Mouse (Mus musculus) liver, embryonic 14.5 days (tissue): ENCODE measurements around the gene 4931429L15Rik. TPM values are rescaled to one million over a fixed set of nuclear protein-coding genes. Genes with fewer than 3 reads are reported as not detected.

Experiments
- ATAC-seq: fragments of 200-750 bp; cut with Nextera tagmentation; 2 replicates; pipeline ENCODE4 v1.8.0; 2017; ENCODE audit warnings: moderate number of reproducible peaks, mild to moderate bottlenecking, moderate library complexity; ENCODE audit not compliant: insufficient read depth
- DNase-seq, 3 experiments: peaks; one replicate each; pipeline ENCODE4 v3.0.0-alpha.2; 2012 to 2013; ENCODE audit warnings: low read depth in 3 of 3, low spot score in 3 of 3
- H3K27ac ChIP-seq: fragments of 300-500 bp; sonication (generic); 2 replicates; pipeline ENCODE4 v1.5.1; 2014; ENCODE audit warnings: moderate library complexity, mild to moderate bottlenecking, control low read depth, inconsistent platforms
- H3K27me3 ChIP-seq: fragments of 300-500 bp; sonication (generic); 2 replicates; pipeline ENCODE4 v1.6.1; 2014; ENCODE audit warnings: mild to moderate bottlenecking, low read length, moderate library complexity; ENCODE audit not compliant: control insufficient read depth, insufficient read depth
- H3K36me3 ChIP-seq: fragments of 300-500 bp; sonication (generic); replicated peaks from 2 replicates; pipeline ENCODE4 v1.6.1; 2014; ENCODE audit warnings: low read depth; ENCODE audit not compliant: control insufficient read depth, insufficient read depth
- H3K4me1 ChIP-seq, 2 experiments: fragments of 200-500 bp in 1 of 2; fragments of 300-500 bp in 1 of 2; sonication (generic) in 1 of 2; replicated peaks; 2 replicates each; pipeline ENCODE4 v1.6.1; 2012 to 2014; ENCODE audit warnings: antibody characterized with exemption in 1 of 2, inconsistent platforms in 1 of 2, low read length in 1 of 2; ENCODE audit not compliant: control insufficient read depth in 2 of 2, insufficient read depth in 2 of 2
- H3K4me2 ChIP-seq: fragments of 300-500 bp; sonication (generic); 2 replicates; pipeline ENCODE4 v1.6.1; 2014; ENCODE audit warnings: low read depth, mild to moderate bottlenecking, control low read depth, moderate library complexity
- H3K4me3 ChIP-seq, 2 experiments: fragments of 200-500 bp in 1 of 2; fragments of 300-500 bp in 1 of 2; sonication (generic) in 1 of 2; 2 replicates each; pipeline ENCODE4 v1.5.1; 2012 to 2014; ENCODE audit warnings: low read depth in 2 of 2, low read length in 2 of 2, mild to moderate bottlenecking in 2 of 2, control low read depth in 1 of 2, inconsistent platforms in 1 of 2, moderate library complexity in 1 of 2; ENCODE audit not compliant: insufficient read depth in 1 of 2
- H3K9ac ChIP-seq: fragments of 300-500 bp; sonication (generic); replicated peaks from 2 replicates; pipeline ENCODE4 v1.6.1; 2014; ENCODE audit warnings: mild to moderate bottlenecking, control low read depth, moderate library complexity
- H3K9me3 ChIP-seq: fragments of 300-500 bp; sonication (generic); 2 replicates; pipeline ENCODE4 v1.6.1; 2016; ENCODE audit warnings: low read length, mixed read lengths; ENCODE audit not compliant: control insufficient read depth
- CTCF ChIP-seq: IDR thresholded peaks from 2 replicates; pipeline ENCODE4 v1.5.1; 2016; ENCODE audit warnings: antibody characterized with exemption, low read depth, control low read depth
- EP300 ChIP-seq: IDR thresholded peaks from 2 replicates; pipeline ENCODE4 v1.6.1; 2016; ENCODE audit warnings: antibody characterized with exemption, low read depth
- WGBS: fragments of 180-500 bp; shearing (Covaris S2); extraction: QIAGEN DNeasy Blood & Tissue Kit; methylation state at CpG from one replicate; pipeline ENCODE4 v1.1.7; 2014; ENCODE audit not compliant: insufficient replicate concordance; 5-methylcytosine and 5-hydroxymethylcytosine counted together
- polyA plus RNA-seq, 2 experiments: library from polyadenylated mRNA; depleted of rRNA in 1 of 2; stranded (reverse) in 1 of 2; unstranded in 1 of 2; fragments of >200 nt; fragmentation: Nextera tagmentation in 1 of 2; extraction: Ambion mirVana in 1 of 2; gene quantifications; 2 replicates each; pipeline versions ENCODE4 v1.2.1 to v1.2.3; 2012 to 2014

The 4931429L15Rik gene
- polyA plus RNA-seq, 2 experiments, result not detected

GRCm38 (mm10) chr9:46259111-46259510 lies 60.7 kb downstream of the 4931429L15Rik start:
- H3K27ac ChIP-seq, result no peak overlapping the region
- TF ChIP-seq EP300, result no peak
- TF ChIP-seq CTCF, result no peak
- no peak overlapping the region for H3K4me2 ChIP-seq
- H3K36me3 ChIP-seq, result no peaks in the 10 kb centered on the region
- H3K4me1 ChIP-seq, result peaks cover 0 to 2% of the 10 kb centered on the region in 2 experiments; a peak in 1 of 4 replicates
- DNase-seq (no peak), ATAC-seq (no peak)
- WGBS, result 61% methylated on average over 6 of the region's 6 CpGs
- H3K4me3 ChIP-seq, result no peak overlapping the region
- no peaks in the 10 kb centered on the region for H3K27me3 ChIP-seq
- no peak overlapping the region for H3K9ac ChIP-seq
- H3K9me3 ChIP-seq, result no peaks in the 10 kb centered on the region

DNA sequence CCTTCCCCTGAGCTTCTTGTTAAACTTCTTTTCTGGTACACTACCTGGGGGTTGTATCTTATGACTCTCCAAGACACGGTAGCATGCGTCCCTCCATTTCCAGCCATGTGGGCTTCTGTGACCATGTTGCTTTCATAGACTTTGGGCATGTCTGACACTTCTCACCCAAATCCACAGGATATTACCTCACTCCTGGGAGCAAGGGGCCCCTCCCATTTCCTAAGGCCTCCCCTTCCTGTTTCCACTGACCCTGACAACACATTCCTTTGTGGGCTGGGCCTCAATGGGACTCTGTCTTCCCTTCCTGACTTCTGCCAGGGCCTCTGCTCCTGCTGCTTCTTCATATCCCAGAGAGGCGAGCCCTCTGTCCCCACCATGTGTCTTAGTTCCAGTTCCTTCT lies 62.2 kb downstream of the 4931429L15Rik start:
- Histone ChIP-seq H3K4me1 (peaks cover 0 to 2% of the 10 kb centered on the region in 2 experiments; a peak in 1 of 4 replicates), H3K9me3 (no peaks in the 10 kb centered on the region), H3K27ac (no peak overlapping the region), H3K36me3 (no peaks in the 10 kb centered on the region), H3K9ac (no peak overlapping the region), H3K27me3 (no peaks in the 10 kb centered on the region), H3K4me3 (no peak overlapping the region), H3K4me2 (no peak overlapping the region)
- WGBS, result 59% methylated on average over 3 of the region's 3 CpGs
- TF ChIP-seq CTCF, result no peak
- TF ChIP-seq EP300, result no peak
- ATAC-seq (no peak), DNase-seq (no peak)

DNA sequence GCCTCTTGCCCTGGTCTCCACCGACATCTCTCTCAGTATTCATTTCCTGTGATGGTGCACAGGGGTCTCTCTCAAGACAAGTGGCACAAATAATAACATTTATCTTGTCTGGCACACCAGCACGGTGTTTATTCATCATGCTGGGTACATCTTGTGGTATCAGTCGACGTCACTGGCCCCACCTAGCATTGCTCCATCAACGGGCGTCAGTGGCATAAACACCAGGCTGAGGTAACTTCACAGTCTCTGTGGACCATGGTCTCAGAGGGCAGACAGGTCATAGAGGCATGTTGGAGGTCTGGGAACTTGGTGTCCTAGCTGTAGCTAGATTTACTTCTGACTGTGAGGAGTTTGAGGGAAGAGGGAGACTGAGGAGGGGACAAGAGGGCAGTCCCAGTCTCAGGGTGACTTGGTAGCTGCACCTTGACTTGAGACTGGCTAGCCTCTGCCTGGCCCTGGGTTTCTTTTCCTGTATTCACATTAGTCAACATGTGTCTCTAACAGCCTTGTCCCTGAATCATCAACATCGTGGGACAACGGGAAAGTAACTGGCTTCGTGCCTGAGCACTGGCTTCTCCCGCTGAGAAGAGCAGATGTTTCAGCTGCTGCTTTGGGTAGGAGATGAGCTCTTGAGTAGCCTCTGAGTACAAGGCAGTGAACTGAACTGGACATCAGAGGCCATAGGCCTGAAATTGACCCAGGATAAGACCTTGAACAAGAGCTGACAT lies 63.0 kb downstream of the 4931429L15Rik start:
- WGBS, result 66% methylated on average over 10 of the region's 10 CpGs
- TF ChIP-seq EP300, result no peak
- TF ChIP-seq CTCF, result no peak
- no peak overlapping the region for H3K4me2 ChIP-seq
- ATAC-seq (no peak), DNase-seq (no peak)
- no peaks in the 10 kb centered on the region for H3K27me3 ChIP-seq
- no peak overlapping the region for H3K27ac ChIP-seq
- H3K4me1 ChIP-seq, result peaks cover 0 to 2% of the 10 kb centered on the region in 2 experiments; a peak in 1 of 4 replicates
- H3K4me3 ChIP-seq, result no peak overlapping the region
- no peaks in the 10 kb centered on the region for H3K36me3 ChIP-seq
- no peaks in the 10 kb centered on the region for H3K9me3 ChIP-seq
- H3K9ac ChIP-seq, result no peak overlapping the region

DNA sequence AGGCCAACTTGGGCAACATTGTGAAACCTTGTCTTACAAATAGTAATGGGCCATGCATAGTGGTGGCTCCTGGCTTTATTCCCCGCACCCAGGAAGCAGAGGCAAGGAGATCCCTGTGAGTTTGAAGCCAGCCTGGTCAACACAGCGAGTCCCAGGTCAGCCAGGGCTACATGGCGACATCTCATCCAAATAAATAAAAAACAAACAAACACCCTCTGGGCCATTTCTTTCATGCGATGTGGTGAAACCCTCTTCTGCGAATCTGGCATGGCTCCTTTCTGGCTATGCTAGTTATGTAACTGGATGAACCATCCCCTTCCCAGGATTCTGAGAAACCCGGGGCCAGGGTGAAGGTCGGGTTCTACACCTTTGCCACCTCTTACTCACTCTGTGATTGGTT lies 63.6 kb downstream of the 4931429L15Rik start:
- DNase-seq (no peak), ATAC-seq (no peak)
- Histone ChIP-seq H3K36me3 (no peaks in the 10 kb centered on the region), H3K27me3 (no peaks in the 10 kb centered on the region), H3K4me1 (peaks cover 0 to 2% of the 10 kb centered on the region in 2 experiments; a peak in 1 of 4 replicates), H3K4me3 (no peak overlapping the region), H3K9ac (no peak overlapping the region), H3K9me3 (no peaks in the 10 kb centered on the region), H3K27ac (no peak overlapping the region), H3K4me2 (no peak overlapping the region)
- WGBS, result 61% methylated on average over 7 of the region's 7 CpGs
- no peak for TF ChIP-seq CTCF
- TF ChIP-seq EP300, result no peak

Other genes with a start within 250 kb of the 4931429L15Rik start
- gene Apoa1, start 91.4 kb downstream of the 4931429L15Rik start, polyA plus RNA-seq (2012; rRNA removed), result 874 and 1,404 TPM in 2 replicates
- gene Apoa1, start 91.4 kb downstream of the 4931429L15Rik start, polyA plus RNA-seq (2014; fragmentation: Nextera tagmentation; extraction: Ambion mirVana), result 3,278 and 3,386 TPM in 2 replicates
- gene Apoc3, start 84.3 kb downstream of the 4931429L15Rik start, polyA plus RNA-seq (2012; rRNA removed), result 2.7 and 3.4 TPM in 2 replicates
- 4.1 and 5.8 TPM in 2 replicates for gene Apoc3, start 84.3 kb downstream of the 4931429L15Rik start, polyA plus RNA-seq (2014; fragmentation: Nextera tagmentation; extraction: Ambion mirVana)
- gene Apoa4, start 79.3 kb downstream of the 4931429L15Rik start, polyA plus RNA-seq (2012; rRNA removed), result 0.02 TPM in 1 of 2 replicates, not detected in the other
- not detected in 2 replicates for gene Apoa4, start 79.3 kb downstream of the 4931429L15Rik start, polyA plus RNA-seq (2014; fragmentation: Nextera tagmentation; extraction: Ambion mirVana)
- gene Apoa5, start 51.4 kb downstream of the 4931429L15Rik start, polyA plus RNA-seq (2012; rRNA removed), result 0.47 and 0.54 TPM in 2 replicates
- 1.1 and 1.2 TPM in 2 replicates for gene Apoa5, start 51.4 kb downstream of the 4931429L15Rik start, polyA plus RNA-seq (2014; fragmentation: Nextera tagmentation; extraction: Ambion mirVana)
- gene Zpr1, start 46.9 kb downstream of the 4931429L15Rik start, polyA plus RNA-seq (2012; rRNA removed), result 11.5 and 16.4 TPM in 2 replicates
- gene Zpr1, start 46.9 kb downstream of the 4931429L15Rik start, polyA plus RNA-seq (2014; fragmentation: Nextera tagmentation; extraction: Ambion mirVana), result 28.1 and 28.6 TPM in 2 replicates
- 3.8 and 4.5 TPM in 2 replicates for gene Bud13, start 37.0 kb downstream of the 4931429L15Rik start, polyA plus RNA-seq (2012; rRNA removed)
- 5.5 and 6.2 TPM in 2 replicates for gene Bud13, start 37.0 kb downstream of the 4931429L15Rik start, polyA plus RNA-seq (2014; fragmentation: Nextera tagmentation; extraction: Ambion mirVana)